Mouse (Mus musculus) liver, postnatal 0 days (tissue): ENCODE measurements around the gene Dlgap3.

ENCODE experiments used
- CTCF ChIP-seq: sonication (generic); IDR thresholded peaks from 2 replicates; pipeline ENCODE4 v1.5.1; 2016; ENCODE audit warnings: antibody characterized with exemption, low read depth
- EP300 ChIP-seq: IDR thresholded peaks from 2 replicates; pipeline ENCODE4 v1.6.1; 2016; ENCODE audit warnings: antibody characterized with exemption, low read depth, mild to moderate bottlenecking

DNA sequence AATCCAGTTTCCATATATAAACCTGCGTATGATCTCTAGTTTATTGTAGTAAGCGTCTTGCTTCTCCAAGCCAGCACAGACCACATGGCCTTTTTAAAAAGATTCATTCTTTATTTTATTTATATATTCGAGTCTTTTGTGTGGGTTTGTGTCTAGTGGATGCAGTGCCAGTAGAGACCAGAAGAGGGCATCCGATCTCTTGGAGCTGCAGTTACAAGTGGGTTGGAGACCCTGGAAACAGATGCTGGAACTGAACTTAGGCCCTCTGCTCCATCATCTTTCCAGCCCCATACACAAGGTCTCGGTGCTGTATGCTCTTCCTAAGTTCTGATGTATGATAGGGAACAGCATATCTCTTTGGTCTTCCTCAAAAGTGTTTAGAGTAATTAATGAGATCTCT, 13.2 kb upstream of the Dlgap3 start:
- TF ChIP-seq EP300 (no peak), CTCF (peak; percentile 24)
